In the genomic region with DNA sequence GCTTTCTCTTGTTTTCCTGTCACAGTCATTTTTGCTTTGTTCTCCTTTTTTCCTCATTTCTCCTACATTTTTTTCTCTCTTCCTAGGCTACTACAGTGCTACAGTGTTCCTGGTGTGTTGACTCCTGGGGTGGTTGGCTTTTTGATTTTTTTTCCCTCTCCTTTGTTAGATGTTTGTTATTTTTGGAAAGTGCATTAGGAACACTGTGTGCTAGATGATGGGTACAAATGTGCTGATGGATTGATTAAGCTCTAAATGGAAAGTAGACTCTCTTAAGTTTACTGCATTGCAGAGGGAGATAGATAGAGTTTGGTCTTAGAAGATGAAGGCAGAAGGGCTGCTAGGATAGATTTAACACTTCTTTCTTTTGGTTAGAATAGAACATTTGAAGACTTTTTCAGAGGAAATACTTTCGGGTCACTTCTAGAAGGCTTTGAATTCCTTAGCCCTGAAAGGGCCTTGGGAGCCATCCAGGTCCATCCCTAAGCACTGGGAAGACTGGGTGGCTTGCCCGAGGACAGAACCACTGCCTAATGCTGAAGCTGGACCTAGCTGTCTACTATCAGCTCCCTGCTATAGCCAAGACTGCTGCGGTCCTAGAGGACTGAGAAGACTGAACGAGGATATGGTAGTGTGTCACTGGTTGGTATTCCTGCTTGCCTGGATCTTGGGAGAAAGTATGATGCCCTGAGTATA, we compare ENCODE assay signal across 14 mouse cellular contexts. TPM values are rescaled to one million over a fixed set of nuclear protein-coding genes. Genes with fewer than 3 reads are reported as not detected.
A peak's percentile ranks its signal among the peaks of the same experiment; 100 is the strongest.
DNase-seq lines count a peak whose midpoint lies in the region; ATAC-seq and TF ChIP-seq lines count a peak whose summit lies in the region.
"Had no signal": no experiment of that assay in that cellular context is flagged by ENCODE, and none has a peak within 500 bp of the region (broad histone marks: within the 10 kb centered on the region; RNA-seq: fewer than 3 reads in every experiment).

No protein-coding gene starts in this region.

- no peaks in the 10 kb centered on the region for H3K27me3 ChIP-seq in hindbrain, postnatal 0 days (ENCODE audit: insufficient read depth, low read length)
- H3K27me3 ChIP-seq in hindbrain, embryonic 13.5 days, result no peaks in the 10 kb centered on the region
- H3K27me3 ChIP-seq in forebrain, embryonic 12.5 days, result no peaks in the 10 kb centered on the region

- no peak for ATAC-seq in hindbrain, postnatal 0 days
- no peak for ATAC-seq in hindbrain, embryonic 13.5 days (ENCODE audit: low FRiP score)
- ATAC-seq in forebrain, embryonic 12.5 days (ENCODE audit: low FRiP score), result no peak

- 75% methylated on average over 4 of the region's 4 CpGs for WGBS in hindbrain, postnatal 0 days
- 91% methylated on average over 4 of the region's 4 CpGs for WGBS in hindbrain, embryonic 13.5 days
- WGBS in forebrain, embryonic 12.5 days, result 85% methylated on average over 4 of the region's 4 CpGs

- peaks cover 16% of the 10 kb centered on the region for H3K4me1 ChIP-seq in hindbrain, postnatal 0 days (ENCODE audit: insufficient read depth, low read length)
- peaks cover 25% of the 10 kb centered on the region for H3K4me1 ChIP-seq in hindbrain, embryonic 13.5 days (replicated peaks)
- peaks cover 11% of the 10 kb centered on the region for H3K4me1 ChIP-seq in forebrain, embryonic 12.5 days

- no peak overlapping the region for H3K4me3 ChIP-seq in hindbrain, postnatal 0 days (ENCODE audit: low read length)
- no peak overlapping the region for H3K4me3 ChIP-seq in hindbrain, embryonic 13.5 days
- no peak overlapping the region for H3K4me3 ChIP-seq in forebrain, embryonic 12.5 days (replicated peaks)
- H3K4me3 ChIP-seq: erythroblast, embryonic 14.5 days; hindbrain, embryonic 10.5 days had no signal

- H3K36me3 ChIP-seq in hindbrain, postnatal 0 days (ENCODE audit: insufficient read depth, low read length), result no peaks in the 10 kb centered on the region
- H3K36me3 ChIP-seq in hindbrain, embryonic 13.5 days, result no peaks in the 10 kb centered on the region
- no peaks in the 10 kb centered on the region for H3K36me3 ChIP-seq in forebrain, embryonic 12.5 days (replicated peaks)
- H3K36me3 ChIP-seq: hindbrain, embryonic 10.5 days had no signal

- H3K9ac ChIP-seq in hindbrain, postnatal 0 days (replicated peaks; ENCODE audit: low read length), result no peak overlapping the region
- no peak overlapping the region for H3K9ac ChIP-seq in hindbrain, embryonic 13.5 days
- no peak overlapping the region for H3K9ac ChIP-seq in forebrain, embryonic 12.5 days

- TF ChIP-seq CTCF in hindbrain, postnatal 0 days (IDR thresholded peaks at IDR 0.05; ENCODE audit: low read depth), result no peak

- peak overlapping the region; percentile 70 for H3K27ac ChIP-seq in hindbrain, postnatal 0 days
- no peak overlapping the region for H3K27ac ChIP-seq in hindbrain, embryonic 13.5 days
- H3K27ac ChIP-seq in forebrain, embryonic 12.5 days, result no peak overlapping the region
- H3K27ac ChIP-seq: hindbrain, embryonic 10.5 days; macrophage had no signal

- no peaks in the 10 kb centered on the region for H3K9me3 ChIP-seq in hindbrain, postnatal 0 days (ENCODE audit: low read length)
- no peaks in the 10 kb centered on the region for H3K9me3 ChIP-seq in hindbrain, embryonic 13.5 days
- H3K9me3 ChIP-seq in forebrain, embryonic 12.5 days, result no peaks in the 10 kb centered on the region
- H3K9me3 ChIP-seq: G1E; hindbrain, embryonic 10.5 days had no signal

- H3K4me2 ChIP-seq in hindbrain, postnatal 0 days (ENCODE audit: low read depth, low read length), result no peak overlapping the region
- H3K4me2 ChIP-seq in hindbrain, embryonic 13.5 days, result no peak overlapping the region
- no peak overlapping the region for H3K4me2 ChIP-seq in forebrain, embryonic 12.5 days

- no peak for DNase-seq in hindbrain, postnatal 0 days (ENCODE audit: low spot score)
- peak; percentile 19 for DNase-seq in urinary bladder, postnatal 25 days (ENCODE audit: low spot score)
- no peak for DNase-seq in urinary bladder, adult 2 months (ENCODE audit: low spot score)
- DNase-seq in kidney, postnatal 14 days, result peak; percentile 33
- DNase-seq in testis, postnatal 10 days (ENCODE audit: low spot score), result peak; percentile 48
- DNase-seq in layer of hippocampus, adult 9-10 months (ENCODE audit: low spot score), result no peak
- DNase-seq: adrenal gland, postnatal 10 days; cerebellum, adult 9-11 months had no signal

RNA-seq across cellular contexts. Expression of gene Susd6, which starts 31.1 kb away (rescaled TPM):
- 21.3 and 26.3 TPM in 2 replicates for total RNA-seq in hindbrain, postnatal 0 days (2014; rRNA removed)
- 9.2 and 9.9 TPM in 2 replicates for polyA plus RNA-seq in hindbrain, postnatal 0 days (2015; fragmentation: Nextera tagmentation; extraction: Ambion mirVana)
- 11.4 and 12.8 TPM in 2 replicates for polyA plus RNA-seq in hindbrain, embryonic 13.5 days (2015; fragmentation: Nextera tagmentation; extraction: Ambion mirVana)
- polyA plus RNA-seq in urinary bladder, adult 2 months (2012; rRNA removed), result 45.8 and 47.4 TPM in 2 replicates
- polyA plus RNA-seq in forebrain, embryonic 12.5 days (2016; fragmentation: Nextera tagmentation; extraction: Ambion mirVana), result 19.5 and 21.2 TPM in 2 replicates

Comparison
In these comparisons a context has a peak if more than half of its experiments do, and no peak if none do; other contexts are left out.
1. DNase-seq: peak in urinary bladder, postnatal 25 days (single experiment), kidney, postnatal 14 days (single experiment) and testis, postnatal 10 days (single experiment); none in hindbrain, postnatal 0 days (single experiment), urinary bladder, adult 2 months (single experiment) and layer of hippocampus, adult 9-10 months (single experiment).